Mouse (Mus musculus) forebrain, embryonic 13.5 days (tissue): ENCODE measurements around the gene Ass1. TPM values are rescaled to one million over a fixed set of nuclear protein-coding genes. Genes with fewer than 3 reads are reported as not detected.

Experiments
- ATAC-seq: fragments of 200-750 bp; cut with Nextera tagmentation; 2 replicates; pipeline ENCODE4 v1.8.0; 2017
- H3K27ac ChIP-seq: fragments of 300-500 bp; sonication (generic); 2 replicates; pipeline ENCODE4 v1.5.1; 2015; ENCODE audit warnings: inconsistent platforms, mild to moderate bottlenecking, moderate library complexity
- H3K27me3 ChIP-seq: fragments of 300-500 bp; sonication (generic); 2 replicates; pipeline ENCODE4 v1.6.1; 2015; ENCODE audit warnings: mild to moderate bottlenecking, inconsistent platforms
- H3K36me3 ChIP-seq: fragments of 300-500 bp; sonication (generic); 2 replicates; pipeline ENCODE4 v1.6.1; 2015; ENCODE audit warnings: mild to moderate bottlenecking, inconsistent platforms; ENCODE audit not compliant: poor library complexity, severe bottlenecking
- H3K4me1 ChIP-seq: fragments of 300-500 bp; sonication (generic); 2 replicates; pipeline ENCODE4 v1.6.1; 2015; ENCODE audit warnings: inconsistent platforms
- H3K4me2 ChIP-seq: fragments of 300-500 bp; sonication (generic); 2 replicates; pipeline ENCODE4 v1.6.1; 2015; ENCODE audit warnings: inconsistent platforms, mild to moderate bottlenecking, moderate library complexity
- H3K4me3 ChIP-seq: fragments of 300-500 bp; sonication (generic); 2 replicates; pipeline ENCODE4 v1.5.1; 2015; ENCODE audit warnings: mild to moderate bottlenecking, inconsistent platforms
- H3K9ac ChIP-seq: fragments of 300-500 bp; sonication (generic); 2 replicates; pipeline ENCODE4 v1.6.1; 2015; ENCODE audit warnings: mild to moderate bottlenecking, inconsistent platforms
- H3K9me3 ChIP-seq: fragments of 300-500 bp; sonication (generic); replicated peaks from 2 replicates; pipeline ENCODE4 v1.6.1; 2016; ENCODE audit warnings: inconsistent platforms
- WGBS: fragments of 180-500 bp; shearing (Covaris S2); methylation state at CpG from one replicate; pipeline ENCODE4 v1.1.7; 2015; 5-methylcytosine and 5-hydroxymethylcytosine counted together
- polyA plus RNA-seq: library from polyadenylated mRNA; unstranded; fragments of >200 nt; fragmentation: Nextera tagmentation; extraction: Ambion mirVana; gene quantifications from 2 replicates; pipeline ENCODE4 v1.2.1, GENCODE M21; 2015

Gene Ass1
- polyA plus RNA-seq, 1 experiment from 2014 or later, result 5.9 TPM

DNA sequence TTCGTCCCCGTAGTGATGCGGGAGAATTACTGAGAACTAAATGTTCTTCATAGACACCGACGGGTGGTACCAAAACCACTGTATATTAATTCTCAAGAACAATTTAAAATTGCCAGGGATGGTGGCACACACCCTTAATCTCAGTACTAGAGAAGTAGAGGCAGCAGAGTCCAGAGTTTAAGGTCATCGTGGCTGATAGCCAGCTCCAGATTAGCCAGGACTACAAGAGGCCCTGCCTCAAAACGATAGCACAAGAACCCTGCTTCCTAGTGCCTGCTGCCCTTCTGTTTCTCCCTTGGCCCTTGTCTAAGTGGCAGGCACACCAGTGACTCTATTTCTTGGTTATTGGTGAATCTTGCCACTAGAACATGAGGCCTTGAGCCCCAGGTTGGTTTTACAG lies 9.1 kb upstream of the Ass1 start:
- Histone ChIP-seq H3K36me3 (no peaks in the 10 kb centered on the region), H3K27me3 (peaks cover 81% of the 10 kb centered on the region), H3K4me2 (no peak overlapping the region), H3K4me1 (peaks cover 11% of the 10 kb centered on the region), H3K27ac (no peak overlapping the region), H3K4me3 (no peak overlapping the region), H3K9me3 (no peaks in the 10 kb centered on the region), H3K9ac (no peak overlapping the region)
- WGBS, result 80% methylated on average over 7 of the region's 7 CpGs
- no peak for ATAC-seq

DNA sequence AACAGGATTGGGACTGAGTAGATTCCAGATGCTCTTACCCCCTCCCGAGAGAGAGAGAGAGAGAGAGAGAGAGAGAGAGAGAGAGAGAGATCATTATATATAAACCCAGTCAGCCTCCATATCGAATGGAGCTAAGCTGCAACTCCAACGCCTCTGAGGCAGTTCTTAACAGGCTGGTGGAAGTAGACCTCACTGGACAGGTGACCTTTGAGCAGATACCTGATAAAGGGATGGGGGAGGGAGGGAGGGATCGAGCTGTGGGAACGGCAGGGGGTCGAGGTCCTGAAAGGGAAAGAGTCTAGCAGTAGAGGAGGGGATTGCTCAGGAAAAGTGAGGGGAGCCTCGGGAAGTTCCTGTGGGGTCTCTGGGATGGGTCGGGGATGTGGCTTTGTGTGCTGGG lies 8.0 kb upstream of the Ass1 start:
- WGBS, result 31% methylated on average over 8 of the region's 8 CpGs
- H3K4me3 ChIP-seq, result no peak overlapping the region
- no peak overlapping the region for H3K9ac ChIP-seq
- peaks cover 11% of the 10 kb centered on the region for H3K4me1 ChIP-seq
- H3K27me3 ChIP-seq, result peaks cover 76% of the 10 kb centered on the region
- no peak overlapping the region for H3K4me2 ChIP-seq
- no peak overlapping the region for H3K27ac ChIP-seq
- ATAC-seq, result no peak
- H3K36me3 ChIP-seq, result no peaks in the 10 kb centered on the region
- no peaks in the 10 kb centered on the region for H3K9me3 ChIP-seq

DNA sequence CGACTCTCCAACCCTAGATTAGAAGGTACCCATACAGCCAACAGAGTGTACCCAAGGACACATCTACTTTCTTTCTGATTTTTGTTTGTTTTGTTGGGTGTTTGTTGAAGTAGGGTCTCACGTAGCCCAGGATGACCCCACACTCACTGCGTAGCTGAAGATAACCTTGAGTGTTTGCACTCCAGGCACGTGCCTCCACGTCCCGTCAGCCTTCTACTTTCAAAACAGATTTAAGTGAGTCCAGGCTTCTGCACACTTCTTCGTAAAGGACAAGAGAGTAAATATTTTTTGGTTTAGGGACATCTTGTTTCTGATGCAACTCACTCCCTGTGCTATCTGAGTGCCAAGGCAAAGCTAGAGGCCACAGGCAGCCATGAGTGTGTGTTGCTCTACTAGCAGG lies 6.8 kb upstream of the Ass1 start:
- Histone ChIP-seq H3K9me3 (no peaks in the 10 kb centered on the region), H3K9ac (no peak overlapping the region), H3K27me3 (peaks cover 70% of the 10 kb centered on the region), H3K4me1 (peaks cover 11% of the 10 kb centered on the region), H3K4me2 (no peak overlapping the region), H3K4me3 (no peak overlapping the region), H3K27ac (no peak overlapping the region), H3K36me3 (no peaks in the 10 kb centered on the region)
- ATAC-seq, result no peak
- 86% methylated on average over 7 of the region's 7 CpGs for WGBS

DNA sequence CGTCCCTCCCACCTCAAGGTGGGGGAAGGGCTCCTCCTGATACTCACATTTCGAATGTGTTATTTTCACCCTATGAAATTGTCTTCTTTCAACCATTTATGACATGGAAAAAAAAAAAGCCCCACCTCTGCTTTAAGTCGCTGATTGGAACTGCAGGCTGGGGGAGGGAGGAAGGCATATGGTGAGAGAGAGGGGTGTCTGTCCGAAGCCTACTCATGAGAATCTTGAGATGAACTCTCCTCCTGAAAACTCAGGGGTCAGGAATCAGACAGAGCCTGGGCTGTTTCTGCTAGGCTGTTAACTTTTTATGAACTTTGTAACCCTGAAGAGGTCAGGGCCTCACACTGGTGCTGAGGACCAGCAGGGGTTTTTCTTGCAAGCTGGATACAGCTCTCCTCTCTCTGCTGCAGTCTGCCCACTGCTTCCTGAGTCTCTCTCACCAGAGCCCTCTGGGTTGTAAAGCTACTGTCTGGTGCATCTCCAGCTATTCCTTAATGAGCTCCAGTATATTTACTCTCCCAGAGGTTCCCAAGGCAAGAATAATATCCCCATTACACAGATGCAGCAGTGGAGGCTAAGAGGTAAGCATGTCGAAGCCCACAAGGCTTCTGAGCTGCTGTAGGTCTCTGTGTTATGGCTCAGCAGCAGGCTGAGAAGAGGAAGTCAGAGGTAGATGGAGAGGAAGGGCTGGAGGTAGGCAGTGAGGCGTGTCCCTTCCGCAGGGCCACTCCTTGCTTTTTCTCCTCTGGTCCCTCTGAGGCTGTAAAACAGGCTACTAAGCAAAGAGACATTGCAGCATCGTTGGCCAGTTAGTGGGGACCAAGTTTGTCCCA lies 6.1 kb upstream of the Ass1 start:
- H3K27me3 ChIP-seq, result peaks cover 70% of the 10 kb centered on the region
- H3K4me1 ChIP-seq, result peaks cover 11% of the 10 kb centered on the region
- H3K4me3 ChIP-seq, result no peak overlapping the region
- no peak overlapping the region for H3K9ac ChIP-seq
- no peak for ATAC-seq
- 65% methylated on average over 8 of the region's 8 CpGs for WGBS
- no peak overlapping the region for H3K27ac ChIP-seq
- H3K4me2 ChIP-seq, result no peak overlapping the region
- no peaks in the 10 kb centered on the region for H3K36me3 ChIP-seq
- H3K9me3 ChIP-seq, result no peaks in the 10 kb centered on the region

DNA sequence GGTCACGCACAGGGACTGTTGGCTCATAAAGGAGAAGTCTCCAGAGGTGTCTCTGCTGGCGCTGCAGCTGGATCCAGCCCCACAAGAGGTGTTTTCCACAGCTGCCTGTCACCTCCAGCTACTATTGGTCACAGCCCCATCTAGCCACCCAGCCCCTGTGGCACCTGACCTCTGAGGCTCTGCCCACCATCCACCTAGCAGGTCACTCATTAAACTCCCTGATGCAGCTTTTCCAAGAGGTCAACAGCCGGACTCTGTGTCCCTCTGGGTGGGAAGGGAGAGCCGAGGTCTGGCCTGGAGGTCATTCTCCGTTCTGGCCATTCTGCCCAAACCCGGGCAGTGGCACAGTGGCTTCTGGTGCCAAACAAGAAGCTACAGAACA lies 5.5 kb upstream of the Ass1 start:
- Histone ChIP-seq H3K9me3 (no peaks in the 10 kb centered on the region), H3K36me3 (no peaks in the 10 kb centered on the region), H3K4me1 (peaks cover 13% of the 10 kb centered on the region), H3K27ac (no peak overlapping the region), H3K9ac (no peak overlapping the region), H3K4me3 (no peak overlapping the region), H3K4me2 (no peak overlapping the region), H3K27me3 (peaks cover 70% of the 10 kb centered on the region)
- ATAC-seq, result no peak
- WGBS, result 80% methylated on average over 6 of the region's 6 CpGs

DNA sequence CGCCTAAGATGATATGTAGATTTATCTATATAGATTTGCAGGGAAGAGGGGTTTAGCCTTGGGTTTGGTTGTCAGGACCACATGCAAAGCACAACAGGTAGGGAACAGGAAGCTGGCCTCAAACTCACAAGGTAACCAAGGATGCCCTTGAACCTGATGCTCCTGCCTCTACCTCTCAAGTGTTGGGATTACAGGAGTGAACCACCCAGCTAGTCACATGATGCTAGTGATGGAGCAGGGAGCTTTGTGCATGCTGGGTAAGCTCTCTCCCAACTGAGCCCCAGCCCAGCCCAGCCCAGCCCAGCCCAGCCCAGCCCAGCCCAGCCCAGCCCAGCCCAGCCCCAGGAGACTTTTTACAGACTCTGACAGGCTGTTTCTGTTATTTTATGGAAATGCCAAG lies 2.5 kb upstream of the Ass1 start:
- Histone ChIP-seq H3K27ac (no peak overlapping the region), H3K9ac (no peak overlapping the region), H3K4me2 (no peak overlapping the region), H3K27me3 (peaks cover 72% of the 10 kb centered on the region), H3K9me3 (no peaks in the 10 kb centered on the region), H3K4me1 (peaks cover 15% of the 10 kb centered on the region), H3K36me3 (no peaks in the 10 kb centered on the region), H3K4me3 (no peak overlapping the region)
- 76% methylated on average over 1 of the region's 1 CpGs for WGBS
- ATAC-seq, result no peak

DNA sequence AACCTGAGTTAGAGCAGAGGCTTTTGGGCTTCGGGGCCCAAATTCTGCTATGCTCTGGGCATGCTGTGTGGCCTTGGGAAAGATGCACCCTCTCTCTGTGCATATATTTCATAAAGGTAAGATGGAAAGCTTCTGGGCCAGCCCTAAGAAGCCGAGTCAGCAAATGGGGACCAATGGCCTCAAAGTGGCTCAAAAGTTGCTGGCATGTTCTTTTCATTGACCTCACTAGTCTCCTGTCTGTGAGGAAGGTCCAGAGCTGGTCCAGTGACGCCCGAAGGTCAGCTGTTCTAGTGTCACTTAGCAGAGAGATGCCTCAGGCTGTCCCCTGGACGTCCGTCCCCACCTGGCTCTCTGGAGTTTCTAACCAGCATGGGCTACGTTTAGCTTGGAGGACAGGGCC lies 1.1 kb upstream of the Ass1 start:
- Histone ChIP-seq H3K27ac (no peak overlapping the region), H3K27me3 (peaks cover 63% of the 10 kb centered on the region), H3K4me2 (no peak overlapping the region), H3K9me3 (peaks cover under 1% of the 10 kb centered on the region; the same call in 1 of the 2 replicates), H3K9ac (no peak overlapping the region), H3K4me3 (no peak overlapping the region), H3K36me3 (no peaks in the 10 kb centered on the region), H3K4me1 (peaks cover 15% of the 10 kb centered on the region)
- 71% methylated on average over 7 of the region's 7 CpGs for WGBS
- ATAC-seq, result no peak

DNA sequence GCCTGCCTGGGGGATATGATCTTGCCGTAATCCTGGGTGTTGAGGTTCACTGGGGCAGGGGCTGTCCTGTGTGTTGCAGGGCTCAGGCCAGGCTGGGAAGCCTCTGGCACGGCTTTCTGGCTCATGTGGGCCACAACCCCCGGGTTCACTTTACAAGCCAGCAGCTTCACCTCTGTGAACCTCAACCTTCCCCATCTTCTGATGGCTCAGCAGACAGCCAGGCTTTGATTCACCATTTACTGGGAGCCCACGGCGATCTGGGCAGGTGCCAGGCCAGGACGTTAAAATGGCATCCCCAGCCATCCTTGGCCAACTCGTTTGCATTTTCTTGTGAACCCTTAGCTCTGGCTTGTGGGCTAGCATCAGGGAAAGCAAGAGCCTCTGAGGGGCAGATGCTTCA lies 527 bp upstream of the Ass1 start:
- peaks cover 15% of the 10 kb centered on the region for H3K4me1 ChIP-seq
- peak overlapping the region; percentile 83 for H3K4me2 ChIP-seq
- H3K27me3 ChIP-seq, result peaks cover 57% of the 10 kb centered on the region
- H3K9me3 ChIP-seq, result peaks cover 4% of the 10 kb centered on the region
- no peaks in the 10 kb centered on the region for H3K36me3 ChIP-seq
- H3K9ac ChIP-seq, result peak overlapping the region; percentile 55
- H3K4me3 ChIP-seq, result peak overlapping the region; percentile 41
- no peak overlapping the region for H3K27ac ChIP-seq
- 27% methylated on average over 7 of the region's 7 CpGs for WGBS
- ATAC-seq, result no peak

DNA sequence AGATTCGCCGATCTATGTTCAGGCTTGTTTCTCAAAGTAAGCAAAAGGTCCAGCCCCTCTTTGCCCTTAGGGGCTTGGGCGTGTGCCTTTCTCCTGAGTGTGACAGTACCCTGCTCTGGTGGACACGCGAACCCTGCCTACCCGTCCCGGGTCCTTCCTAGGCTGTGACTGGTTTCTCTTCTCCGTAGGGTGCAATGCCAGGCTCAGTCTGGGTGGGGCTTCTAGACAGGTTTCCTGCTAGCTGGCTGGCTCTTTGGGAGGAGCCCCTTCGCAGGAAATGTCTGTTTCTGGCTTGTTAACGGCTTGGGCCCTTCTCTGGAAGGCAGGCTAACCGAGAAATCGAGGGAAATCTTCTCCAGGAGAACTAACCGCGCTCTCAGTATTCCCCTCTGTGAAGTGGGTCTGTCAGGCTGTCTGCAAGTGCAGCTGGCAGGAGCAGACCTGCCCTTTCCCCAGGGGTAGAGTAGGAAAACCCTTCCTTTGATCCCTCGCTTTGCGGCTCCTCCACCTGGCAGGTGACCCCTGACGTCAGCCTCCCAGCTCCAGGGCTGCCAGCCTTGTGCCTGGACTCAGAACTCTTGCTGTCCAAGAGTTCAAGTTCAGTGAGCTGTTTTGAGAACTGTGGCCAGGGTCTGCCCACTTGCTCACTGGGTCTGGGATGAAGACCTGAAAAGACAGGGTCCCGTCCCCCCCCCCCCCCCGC lies 827 bp downstream of the Ass1 start:
- Histone ChIP-seq H3K9ac (no peak overlapping the region), H3K36me3 (no peaks in the 10 kb centered on the region), H3K4me2 (peak overlapping the region; percentile 83), H3K27me3 (peaks cover 49% of the 10 kb centered on the region), H3K4me1 (peaks cover 18% of the 10 kb centered on the region), H3K27ac (no peak overlapping the region), H3K9me3 (peaks cover 4% of the 10 kb centered on the region), H3K4me3 (peak overlapping the region; percentile 41; the same call in 1 of the 2 replicates)
- no peak for ATAC-seq
- WGBS, result 11% methylated on average over 17 of the region's 19 CpGs

DNA sequence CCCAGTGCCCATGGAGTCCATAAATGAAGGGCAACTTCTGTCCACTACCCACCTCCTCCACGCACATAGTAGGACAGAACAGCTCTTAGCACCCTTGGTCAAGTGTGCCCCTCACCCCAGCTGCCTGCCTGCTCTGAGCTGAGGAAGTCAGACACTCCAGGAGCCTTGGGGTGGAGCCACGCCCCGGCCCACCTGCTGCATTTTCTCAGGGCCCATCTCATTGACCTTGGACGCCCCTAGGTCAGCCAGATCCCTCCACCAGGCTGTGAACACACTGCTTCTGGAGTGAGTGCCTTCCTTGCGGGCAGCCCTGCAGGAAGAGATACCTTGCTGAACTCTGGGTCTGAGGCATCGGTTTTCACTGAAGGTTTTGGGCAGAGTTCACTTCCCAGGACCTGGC lies 1.6 kb downstream of the Ass1 start:
- 46% methylated on average over 6 of the region's 6 CpGs for WGBS
- peaks cover 4% of the 10 kb centered on the region for H3K9me3 ChIP-seq
- H3K36me3 ChIP-seq, result no peaks in the 10 kb centered on the region
- no peak for ATAC-seq
- no peak overlapping the region for H3K4me3 ChIP-seq
- no peak overlapping the region for H3K4me2 ChIP-seq
- no peak overlapping the region for H3K9ac ChIP-seq
- H3K4me1 ChIP-seq, result peaks cover 18% of the 10 kb centered on the region
- no peak overlapping the region for H3K27ac ChIP-seq
- peaks cover 49% of the 10 kb centered on the region for H3K27me3 ChIP-seq

DNA sequence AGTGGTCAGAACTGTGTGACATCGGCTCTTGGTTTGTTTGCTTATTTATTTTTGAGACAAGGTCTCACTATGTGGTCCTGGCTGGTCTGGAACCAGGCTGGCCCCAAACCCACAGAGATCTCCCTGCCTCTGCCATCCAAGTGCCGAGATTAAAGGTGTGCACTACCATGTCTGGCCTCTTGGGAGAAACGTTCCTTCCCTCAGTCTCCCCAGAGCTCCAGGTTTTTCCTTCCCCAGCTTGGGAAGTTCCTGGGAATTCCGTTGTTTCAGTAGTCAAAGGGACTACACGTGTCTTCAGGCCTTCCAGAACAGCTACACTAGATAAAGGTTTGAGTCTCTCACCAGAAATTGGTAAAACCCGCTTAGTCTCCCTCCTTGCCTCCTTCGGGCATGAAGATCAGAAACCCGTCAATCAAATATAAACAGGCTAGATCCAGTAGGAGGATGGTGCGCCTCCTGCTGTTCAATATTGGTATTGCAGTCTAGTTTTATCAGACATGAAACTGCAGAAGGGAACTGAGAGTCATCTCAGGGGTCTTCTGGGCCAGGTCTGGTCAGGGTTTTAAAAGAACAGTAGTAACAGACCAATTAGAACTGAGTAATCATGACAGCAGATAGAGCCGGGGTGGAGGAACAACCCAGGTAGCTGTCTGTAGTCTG lies 2.5 kb downstream of the Ass1 start:
- ATAC-seq, result no peak
- WGBS, result 45% methylated on average over 10 of the region's 10 CpGs
- H3K27ac ChIP-seq, result no peak overlapping the region
- H3K4me1 ChIP-seq, result peaks cover 18% of the 10 kb centered on the region
- H3K36me3 ChIP-seq, result no peaks in the 10 kb centered on the region
- peaks cover 49% of the 10 kb centered on the region for H3K27me3 ChIP-seq
- H3K4me3 ChIP-seq, result no peak overlapping the region
- no peak overlapping the region for H3K4me2 ChIP-seq
- no peak overlapping the region for H3K9ac ChIP-seq
- H3K9me3 ChIP-seq, result peaks cover 4% of the 10 kb centered on the region

DNA sequence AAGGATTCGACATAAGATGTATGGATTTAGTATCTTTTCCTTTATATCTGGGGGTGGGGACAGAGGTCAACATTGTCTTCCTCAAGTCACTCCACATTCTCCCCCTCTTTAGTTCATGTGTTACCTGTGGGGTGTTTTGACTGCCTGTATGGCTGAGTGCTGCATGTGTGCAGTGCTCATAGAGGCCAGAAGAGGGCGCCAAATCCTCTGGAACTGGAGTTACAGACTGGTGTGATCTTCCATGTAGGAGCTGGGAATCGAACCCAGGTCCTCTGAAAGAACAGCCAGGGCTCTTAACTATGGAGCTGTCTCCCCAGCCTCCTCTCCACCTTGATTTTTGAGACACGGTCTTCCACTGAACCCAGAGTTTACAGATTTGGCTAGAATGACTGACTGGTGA lies 3.9 kb downstream of the Ass1 start:
- no peak overlapping the region for H3K4me3 ChIP-seq
- peaks cover 47% of the 10 kb centered on the region for H3K27me3 ChIP-seq
- no peak overlapping the region for H3K9ac ChIP-seq
- H3K4me2 ChIP-seq, result no peak overlapping the region
- WGBS, result 71% methylated on average over 4 of the region's 4 CpGs
- ATAC-seq, result no peak
- no peak overlapping the region for H3K27ac ChIP-seq
- no peaks in the 10 kb centered on the region for H3K36me3 ChIP-seq
- peaks cover 4% of the 10 kb centered on the region for H3K9me3 ChIP-seq
- H3K4me1 ChIP-seq, result peaks cover 18% of the 10 kb centered on the region
